Mouse (Mus musculus): ENCODE measurements around the gene Rnf220. TPM values are rescaled to one million over a fixed set of nuclear protein-coding genes. Genes with fewer than 3 reads are reported as not detected.

Rnf220 gene
- polyA plus RNA-seq, 1 experiment = 73.9 TPM

- no peak for TF ChIP-seq POLR2A (IDR thresholded peaks at IDR 0.05; ENCODE audit: low read depth, low read length)
- H3K36me3 ChIP-seq (ENCODE audit: control insufficient read depth, insufficient read depth, low read length) = no peaks in the 10 kb centered on the region
- no peaks in the 10 kb centered on the region for H3K4me1 ChIP-seq (ENCODE audit: control insufficient read depth, insufficient read depth, insufficient read length, low read length)
Measured at GRCm38 (mm10) chr4:117225250-117225649, 271.6 kb downstream of the Rnf220 start.

GRCm38 (mm10) chr4:117224122-117224521, 272.7 kb downstream of the Rnf220 start:
- H3K36me3 ChIP-seq (ENCODE audit: control insufficient read depth, insufficient read depth, low read length) = no peaks in the 10 kb centered on the region
- no peak for TF ChIP-seq CTCF (IDR thresholded peaks at IDR 0.05; ENCODE audit: extremely low read depth, insufficient read length, insufficient replicate concordance, low read depth, low read length)
- no peak for TF ChIP-seq POLR2A (IDR thresholded peaks at IDR 0.05; ENCODE audit: low read depth, low read length)
- no peaks in the 10 kb centered on the region for H3K27me3 ChIP-seq (ENCODE audit: control insufficient read depth, insufficient read depth, low read length)
- 81% methylated on average over 8 of the region's 8 CpGs for WGBS
- H3K27ac ChIP-seq (ENCODE audit: insufficient read depth, low read depth, low read length) = no peak overlapping the region
- H3K4me1 ChIP-seq (ENCODE audit: control insufficient read depth, insufficient read depth, insufficient read length, low read length) = no peaks in the 10 kb centered on the region
- no peak overlapping the region for H3K4me3 ChIP-seq (ENCODE audit: low read depth, low read length)

More at GRCm38 (mm10) chr4:117225250-117225649, 271.6 kb downstream of the Rnf220 start:
- no peaks in the 10 kb centered on the region for H3K27me3 ChIP-seq (ENCODE audit: control insufficient read depth, insufficient read depth, low read length)
- H3K4me3 ChIP-seq (ENCODE audit: low read depth, low read length) = no peak overlapping the region
- no peak overlapping the region for H3K27ac ChIP-seq (ENCODE audit: insufficient read depth, low read depth, low read length)

GRCm38 (mm10) chr4:117223001-117223400, 273.9 kb downstream of the Rnf220 start:
- WGBS = 35% methylated on average over 5 of the region's 5 CpGs
- Histone ChIP-seq H3K4me1 (ENCODE audit: control insufficient read depth, insufficient read depth, insufficient read length, low read length) (no peaks in the 10 kb centered on the region), H3K4me3 (ENCODE audit: low read depth, low read length) (no peak overlapping the region), H3K36me3 (ENCODE audit: control insufficient read depth, insufficient read depth, low read length) (no peaks in the 10 kb centered on the region), H3K27me3 (ENCODE audit: control insufficient read depth, insufficient read depth, low read length) (no peaks in the 10 kb centered on the region), H3K27ac (ENCODE audit: insufficient read depth, low read depth, low read length) (no peak overlapping the region)
- TF ChIP-seq CTCF (IDR thresholded peaks at IDR 0.05; ENCODE audit: extremely low read depth, insufficient read length, insufficient replicate concordance, low read depth, low read length) = no peak
- TF ChIP-seq POLR2A (IDR thresholded peaks at IDR 0.05; ENCODE audit: low read depth, low read length) = no peak

- Histone ChIP-seq H3K4me3 (ENCODE audit: low read depth, low read length) (no peak overlapping the region), H3K4me1 (ENCODE audit: control insufficient read depth, insufficient read depth, insufficient read length, low read length) (no peaks in the 10 kb centered on the region), H3K27ac (ENCODE audit: insufficient read depth, low read depth, low read length) (no peak overlapping the region), H3K27me3 (ENCODE audit: control insufficient read depth, insufficient read depth, low read length) (no peaks in the 10 kb centered on the region), H3K36me3 (ENCODE audit: control insufficient read depth, insufficient read depth, low read length) (no peaks in the 10 kb centered on the region)
- WGBS = 85% methylated on average over 9 of the region's 9 CpGs
- TF ChIP-seq POLR2A (IDR thresholded peaks at IDR 0.05; ENCODE audit: low read depth, low read length) (no peak), CTCF (IDR thresholded peaks at IDR 0.05; ENCODE audit: extremely low read depth, insufficient read length, insufficient replicate concordance, low read depth, low read length) (no peak)
Measured at GRCm38 (mm10) chr4:117221836-117222235, 275.0 kb downstream of the Rnf220 start.

Other genes starting within 250 kb of the Rnf220 start
- gene Tmem53, start 245.1 kb downstream of the Rnf220 start, polyA plus RNA-seq (2012; rRNA removed) = 13.7 and 19.0 TPM in 2 replicates
- not detected in 2 replicates for gene Armh1, start 244.9 kb downstream of the Rnf220 start, polyA plus RNA-seq (2012; rRNA removed)
- gene Eri3, start 53.3 kb upstream of the Rnf220 start, polyA plus RNA-seq (2012; rRNA removed) = 36.2 and 59.2 TPM in 2 replicates
- 8.5 and 20.5 TPM in 2 replicates for gene Dmap1, start 185.2 kb upstream of the Rnf220 start, polyA plus RNA-seq (2012; rRNA removed)
- not detected in 2 replicates for gene Gm12845, start 227.4 kb upstream of the Rnf220 start, polyA plus RNA-seq (2012; rRNA removed)

All from small intestine, adult 2 months (tissue).